Mouse (Mus musculus): ENCODE results near the gene Efcab9.

DNA sequence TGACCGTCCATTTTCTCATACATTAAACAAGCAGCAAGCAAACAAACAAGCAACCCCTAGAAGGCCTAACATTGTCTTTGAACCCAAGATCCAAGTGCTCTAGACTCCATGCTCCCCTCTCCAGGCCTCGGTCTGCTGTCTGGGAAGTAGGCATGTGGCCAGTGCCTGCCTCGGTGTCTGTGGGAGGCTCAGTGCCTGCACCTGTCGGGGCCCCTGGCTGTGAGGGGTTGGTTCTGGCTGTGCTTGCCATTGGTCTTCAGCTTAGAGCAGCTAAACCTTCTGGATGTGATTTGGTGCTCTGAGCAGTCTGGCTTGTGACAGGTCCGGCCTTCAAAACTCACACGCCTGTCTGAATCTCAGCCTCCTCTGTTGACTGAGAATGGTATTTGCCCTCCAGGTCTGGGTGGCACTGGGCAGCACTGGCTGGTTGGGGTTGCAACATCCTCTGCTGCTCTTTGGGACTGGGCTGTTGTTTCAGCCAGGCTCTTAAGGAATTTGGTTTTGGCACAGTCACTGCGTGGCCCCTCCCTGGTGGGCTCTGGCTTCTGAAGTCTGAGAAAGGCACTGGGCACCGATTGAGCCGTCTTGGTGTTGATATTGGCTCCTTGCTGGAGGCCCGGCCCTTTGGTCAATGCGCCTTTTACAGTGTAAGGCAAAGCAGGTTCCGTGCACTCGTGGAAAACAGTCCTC, 20.7 kb upstream of the Efcab9 start:
- no peak for TF ChIP-seq TBP (conservative IDR thresholded peaks at IDR 0.05; ENCODE audit: low read depth, low read length)
- no peak for TF ChIP-seq CTCF (conservative IDR thresholded peaks at IDR 0.05 in 1 of 2, IDR thresholded peaks at IDR 0.05 in 1 of 2; ENCODE audit: low read depth in 2 of 2, low read length in 2 of 2)
- no peak for TF ChIP-seq USF2 (conservative IDR thresholded peaks at IDR 0.05; ENCODE audit: low read depth, low read length)
- TF ChIP-seq NELFE (IDR thresholded peaks at IDR 0.05; ENCODE audit: low read depth, low read length) = no peak
